Mouse (Mus musculus) cerebellum, postnatal 14 days (tissue): Measurements from ENCODE around the gene Mdh1.

ENCODE experiments used
- DNase-seq, 2 experiments: peaks; one replicate each; pipeline ENCODE4 v3.0.0; 2021; ENCODE audit warnings: mixed read lengths in 2 of 2

Gene Mdh1

DNA sequence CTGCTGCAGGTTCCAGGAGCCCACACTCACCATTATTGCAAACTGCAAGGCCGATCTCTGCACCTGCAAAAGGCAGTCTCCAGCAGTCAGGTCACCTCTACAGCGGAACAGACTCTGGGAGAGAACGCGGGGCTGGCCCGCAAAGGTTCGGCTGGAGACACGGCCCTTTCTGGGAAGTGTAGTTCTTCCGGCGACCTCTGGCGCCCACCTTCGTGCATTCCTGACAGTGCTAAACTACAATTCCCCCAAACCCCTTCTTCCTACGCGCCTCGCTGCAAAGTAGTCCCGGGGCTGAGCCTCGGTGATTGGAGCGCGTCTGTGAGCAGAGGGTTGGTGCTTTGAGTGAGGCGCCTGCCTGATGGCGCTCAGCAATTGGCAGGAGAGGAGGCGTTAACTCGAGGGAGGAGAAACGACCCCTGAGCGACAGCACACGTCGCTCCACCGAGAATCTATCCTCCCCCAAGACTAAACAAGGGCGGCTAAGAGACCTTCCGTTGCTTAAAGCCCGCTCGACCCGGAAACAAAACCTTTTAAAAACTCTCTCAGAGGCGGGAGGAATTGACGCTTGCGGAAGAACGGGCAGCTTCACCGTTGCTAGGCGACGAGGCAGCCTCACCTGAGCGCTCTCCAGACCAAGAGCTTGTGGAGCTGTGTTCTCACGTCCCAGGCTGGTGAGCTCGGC, at the start of gene Mdh1, which contains the start of gene Wdpcp:
TSS of gene Mdh1 (minus strand) at position 668 of the 682 bp plus-strand sequence.
TSS of gene Wdpcp (plus strand) at position 536 of the 682 bp plus-strand sequence.
- DNase-seq: peak; percentile 93 to 95

DNA sequence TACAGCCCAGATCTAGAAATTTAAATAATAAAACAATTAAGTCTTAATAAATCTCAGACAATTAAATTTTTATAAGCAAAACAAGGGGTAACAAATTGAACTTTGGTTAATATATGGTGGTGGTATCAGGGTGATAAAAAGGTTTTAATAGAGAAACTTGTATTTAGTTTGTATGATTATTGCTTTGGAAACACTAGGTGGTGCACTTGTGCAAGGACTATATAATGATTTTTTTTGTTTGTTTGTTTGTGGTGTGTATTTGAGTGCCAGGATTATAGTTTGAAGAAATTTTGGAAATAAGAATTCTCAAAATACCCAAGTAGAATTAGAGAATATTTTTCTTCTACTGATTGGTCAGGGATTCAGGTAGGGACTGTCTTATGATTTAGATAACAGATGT, 43.7 kb upstream of the Mdh1 start:
- no peak for DNase-seq

DNA sequence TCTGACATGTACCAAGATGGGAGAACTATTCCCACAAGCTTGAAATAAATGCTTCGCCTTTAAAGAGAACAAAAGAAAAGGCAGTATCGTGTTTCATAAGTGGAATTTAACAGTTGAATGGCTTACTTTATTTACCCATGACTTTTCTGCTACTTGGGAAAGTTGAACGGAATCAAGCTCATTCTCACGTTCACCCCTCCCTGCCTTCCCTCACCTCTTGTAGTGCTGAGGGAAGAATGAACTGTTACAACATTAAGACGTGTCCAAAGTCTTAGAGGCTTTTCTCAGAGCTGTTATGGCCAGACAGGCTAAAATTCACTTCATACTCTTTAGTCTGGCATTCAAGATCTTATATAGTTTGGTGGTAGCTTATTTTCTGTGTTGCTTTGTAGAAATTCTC, 30.3 kb upstream of the Mdh1 start:
- no peak for DNase-seq

DNA sequence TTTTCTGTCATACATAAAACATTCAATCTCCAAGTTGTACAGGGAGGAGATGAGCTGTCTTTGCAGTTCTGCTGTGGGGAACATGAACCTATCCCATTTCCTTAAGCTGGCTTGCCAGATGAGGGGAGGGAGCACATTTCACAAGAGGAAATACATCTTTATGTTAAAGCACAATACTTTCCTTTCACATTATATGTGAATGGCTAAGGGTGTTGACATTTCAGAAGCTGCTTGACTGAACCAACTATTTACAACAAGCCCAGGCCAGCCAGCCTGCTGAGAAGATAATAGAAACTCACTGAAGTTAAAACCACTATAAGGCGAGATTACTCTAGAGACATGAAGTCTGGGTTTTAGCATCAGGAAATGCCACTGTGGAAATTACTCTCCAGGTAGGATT, 11.1 kb upstream of the Mdh1 start:
- no peak for DNase-seq

DNA sequence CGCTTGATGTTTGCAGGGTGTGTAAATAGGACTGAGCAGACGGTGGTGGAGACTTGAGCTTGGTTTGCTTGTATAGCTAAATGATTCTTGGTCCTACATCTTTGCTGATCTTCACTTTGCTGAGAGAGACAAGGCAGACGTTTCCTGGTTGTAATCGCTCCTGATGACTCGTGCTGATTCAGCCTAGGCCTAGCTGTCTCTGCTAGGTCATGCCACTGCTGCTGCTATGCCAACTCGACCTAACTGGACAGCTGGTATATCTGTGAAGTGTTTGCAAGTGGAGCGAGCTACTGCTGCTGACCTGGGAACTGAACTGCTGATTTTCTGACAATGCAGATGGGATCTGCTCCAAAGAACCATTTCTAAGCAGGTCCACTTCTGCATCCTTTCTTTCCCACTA, 9.3 kb upstream of the Mdh1 start:
- no peak for DNase-seq

DNA sequence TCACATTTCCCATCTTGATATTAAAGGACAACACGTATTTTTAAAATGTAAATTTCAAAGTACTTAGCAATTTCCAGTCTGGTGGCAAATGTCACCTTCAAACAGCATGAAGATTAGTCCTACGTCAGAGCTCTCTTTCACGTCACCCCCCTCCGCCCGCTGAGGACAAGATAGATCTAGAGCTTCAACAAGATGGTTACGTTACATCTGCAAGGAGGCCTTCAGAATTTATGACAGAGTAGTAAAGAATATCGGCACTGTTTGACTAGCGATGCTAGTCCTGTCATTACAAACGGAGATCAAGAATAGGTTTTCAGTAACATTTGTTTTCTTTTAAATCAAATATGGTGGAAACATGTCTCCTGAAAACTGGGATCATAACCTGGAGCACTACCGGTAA, 1.2 kb downstream of the Mdh1 start:
- peak; percentile 60 to 63 for DNase-seq

DNA sequence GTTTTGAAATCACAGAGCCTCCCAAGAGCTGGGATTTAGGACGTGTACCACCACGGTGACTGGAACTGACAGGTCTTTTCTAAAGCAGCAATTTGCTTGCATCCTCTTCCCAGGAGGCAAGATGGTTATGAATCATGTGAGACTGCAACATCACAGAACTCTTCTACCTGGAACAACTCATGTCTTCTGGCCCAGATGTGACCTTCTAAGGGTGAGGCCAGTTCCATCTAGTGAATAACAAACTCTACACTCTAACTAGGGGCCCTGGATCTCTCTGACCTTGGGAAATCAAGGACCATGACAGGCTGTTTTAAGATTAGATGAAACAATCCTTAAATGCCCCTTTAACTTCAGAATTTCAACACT, 2.1 kb downstream of the Mdh1 start:
- DNase-seq: peak in 1 of 2 experiments; percentile 22

DNA sequence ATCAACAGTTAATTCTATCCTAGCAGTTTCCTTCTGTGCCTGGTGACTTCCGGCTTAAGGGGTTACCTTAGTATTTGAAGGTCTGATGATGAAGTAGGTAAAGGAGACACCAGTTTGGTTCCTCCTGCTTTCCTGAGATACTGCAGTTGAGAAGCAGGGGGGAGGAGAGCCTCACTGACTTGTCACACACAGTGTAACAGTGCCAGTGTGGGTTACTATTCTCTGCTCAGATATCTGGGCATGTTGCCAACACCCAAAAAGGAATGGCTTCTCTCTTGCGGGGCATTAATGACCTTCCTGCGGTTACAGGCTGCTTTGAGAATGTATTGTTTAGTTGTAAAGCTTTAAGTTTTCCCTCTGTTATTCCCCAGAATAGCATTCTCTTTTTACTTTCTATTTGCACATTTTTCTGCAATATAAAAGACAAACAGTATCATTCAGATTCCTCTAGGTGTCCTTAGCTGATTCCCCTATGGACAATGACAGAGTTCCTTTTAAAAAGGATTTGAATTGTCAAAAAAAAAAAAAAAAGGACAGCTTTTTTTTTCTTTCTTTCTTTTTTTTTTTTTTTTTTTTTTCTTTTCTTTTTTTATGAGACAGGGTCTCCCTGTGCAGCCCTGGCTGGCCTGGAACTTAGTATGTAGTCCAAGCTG, 2.6 kb downstream of the Mdh1 start:
- DNase-seq: peak; percentile 68 to 76

DNA sequence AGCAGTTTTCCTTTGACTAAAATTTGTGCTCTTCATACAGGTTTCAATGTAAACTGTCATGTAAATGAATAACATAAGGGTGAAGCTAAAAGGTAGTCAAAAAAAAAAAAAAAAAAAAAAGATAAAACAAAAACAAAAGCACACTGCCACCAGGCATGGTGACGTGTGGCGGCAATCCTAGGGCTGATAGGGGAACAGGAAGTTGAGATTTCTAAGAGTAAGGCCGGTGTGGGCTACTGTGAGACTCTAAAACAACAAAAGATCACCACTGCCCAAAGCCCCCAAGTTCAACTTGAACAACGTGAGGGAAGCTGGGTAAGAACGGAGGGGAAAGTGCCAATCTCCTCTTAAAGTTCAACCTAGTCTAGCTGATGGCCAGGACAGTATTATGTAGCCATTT, 3.2 kb downstream of the Mdh1 start:
- DNase-seq: peak in 1 of 2 experiments; percentile 12

DNA sequence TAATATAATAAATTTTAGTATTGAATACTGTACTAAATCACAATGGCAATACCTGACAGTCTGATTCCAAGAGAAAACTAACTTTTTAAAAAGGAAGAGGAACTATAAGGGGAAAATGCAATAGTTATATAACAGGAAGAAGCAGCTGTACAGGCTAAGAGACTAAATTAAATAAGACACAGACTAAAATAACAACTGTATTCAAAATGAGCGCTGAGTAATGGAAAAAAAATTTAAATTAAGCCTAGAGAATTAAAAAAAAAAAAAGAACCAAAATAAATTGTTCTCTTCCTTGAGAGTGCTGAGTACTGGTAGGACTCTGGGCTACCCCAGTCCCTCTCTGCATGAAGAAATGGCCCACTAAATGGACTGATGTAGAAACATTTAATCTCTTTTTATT, 4.4 kb downstream of the Mdh1 start:
- no peak for DNase-seq

DNA sequence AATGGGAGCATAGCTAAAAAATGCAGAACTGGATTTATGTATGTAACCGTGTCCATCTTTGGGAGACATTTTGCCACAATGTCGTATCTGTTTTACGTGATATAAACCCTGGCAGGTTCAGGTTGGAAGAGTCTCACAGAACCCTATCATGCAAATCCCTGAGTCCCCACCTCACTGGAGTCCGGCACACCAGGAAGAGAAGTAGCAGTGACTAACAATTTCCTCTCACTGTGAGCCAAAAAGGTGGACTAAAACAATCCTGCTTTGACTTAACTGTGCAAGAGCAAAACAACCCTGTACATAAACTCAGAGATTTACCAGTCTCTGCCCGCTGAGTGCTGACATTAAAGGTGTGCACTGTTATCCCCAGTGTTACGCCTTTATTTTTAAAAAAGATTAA, 5.2 kb downstream of the Mdh1 start:
- DNase-seq: no peak

DNA sequence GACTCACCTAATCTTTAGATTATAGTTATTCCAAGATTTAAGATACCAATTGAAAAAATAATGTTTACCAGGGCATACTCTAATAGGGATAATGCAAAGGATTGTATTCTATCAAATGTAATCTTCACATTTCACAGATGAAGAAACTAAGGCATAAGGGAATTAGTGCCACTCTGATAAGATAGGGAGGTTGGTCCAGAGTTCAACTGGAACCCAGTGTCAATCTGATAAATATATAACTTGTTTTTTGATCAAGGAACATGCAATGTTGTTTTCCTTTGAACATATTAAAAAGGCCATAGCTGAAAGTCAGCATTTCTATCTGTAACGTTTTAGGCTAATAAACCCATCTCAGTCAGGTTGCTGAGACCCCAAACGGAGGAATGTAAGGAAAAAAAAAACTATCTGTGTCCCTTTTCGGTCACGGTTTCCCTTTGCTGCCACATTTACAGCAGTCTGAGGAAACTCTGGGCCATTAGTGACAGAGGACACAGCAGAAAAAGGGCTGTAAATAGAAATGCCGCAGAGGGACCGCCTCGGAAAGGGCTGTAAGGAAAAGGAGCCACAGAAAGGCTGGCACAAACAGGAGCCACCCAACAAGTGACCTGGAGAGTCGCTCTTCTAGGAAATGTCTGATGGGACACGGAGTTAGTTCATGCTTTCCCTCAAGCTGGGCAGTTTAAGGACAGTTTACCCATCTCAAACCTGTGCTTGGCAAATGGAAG, 7.3 kb downstream of the Mdh1 start:
- no peak for DNase-seq

DNA sequence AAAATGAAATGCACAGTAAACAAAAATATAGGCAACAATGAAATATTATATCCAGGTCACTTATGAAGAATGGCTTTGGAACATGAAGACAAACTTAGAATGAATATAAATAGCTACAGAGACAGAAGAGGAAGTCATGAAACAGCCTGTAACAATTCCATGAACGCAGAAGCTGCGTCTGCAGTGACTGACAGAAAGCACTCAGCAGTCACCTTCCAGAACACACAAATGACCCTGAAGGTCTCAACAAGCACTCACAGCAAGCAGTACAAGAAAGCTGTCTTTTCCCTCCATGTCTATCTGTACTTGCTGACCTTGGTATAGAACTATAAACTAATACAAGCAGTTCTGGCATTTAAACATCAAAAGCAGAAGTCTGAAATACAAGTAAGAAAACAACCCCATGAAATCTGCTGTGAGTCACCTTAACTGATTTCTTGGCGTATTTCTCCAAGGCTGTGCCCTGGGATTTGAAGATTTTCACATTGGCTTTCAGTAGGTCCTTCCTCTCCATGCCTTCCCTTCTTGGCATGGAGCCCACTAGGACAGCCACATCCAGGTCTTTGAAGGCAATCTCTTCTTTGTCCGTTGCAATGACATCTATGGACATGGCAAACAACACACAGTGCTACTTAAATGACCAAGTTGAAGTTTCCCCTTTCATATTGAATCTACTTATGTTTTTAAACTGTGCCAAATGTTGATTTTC, 8.4 kb downstream of the Mdh1 start:
- peak; percentile 53 for DNase-seq

DNA sequence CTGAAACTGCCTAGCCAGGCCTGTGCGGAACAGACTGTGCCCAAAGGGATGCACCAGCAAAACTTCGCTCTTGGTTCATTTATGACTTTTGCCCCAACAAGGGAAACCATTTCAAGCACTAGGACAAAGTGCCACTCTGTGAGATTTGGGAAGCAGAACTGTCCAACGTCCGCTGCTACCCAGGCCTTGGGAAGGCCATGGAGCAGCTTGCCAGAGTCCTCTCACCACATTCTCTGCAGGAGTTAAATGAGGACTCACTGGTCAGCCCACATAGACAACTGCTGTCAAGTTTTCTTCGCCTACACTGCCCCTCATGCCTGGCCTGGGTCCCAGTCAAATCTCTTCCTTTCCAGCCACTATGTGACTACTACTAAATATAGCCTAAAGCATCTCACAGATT, 10.8 kb downstream of the Mdh1 start:
- DNase-seq: peak; percentile 11 to 49

DNA sequence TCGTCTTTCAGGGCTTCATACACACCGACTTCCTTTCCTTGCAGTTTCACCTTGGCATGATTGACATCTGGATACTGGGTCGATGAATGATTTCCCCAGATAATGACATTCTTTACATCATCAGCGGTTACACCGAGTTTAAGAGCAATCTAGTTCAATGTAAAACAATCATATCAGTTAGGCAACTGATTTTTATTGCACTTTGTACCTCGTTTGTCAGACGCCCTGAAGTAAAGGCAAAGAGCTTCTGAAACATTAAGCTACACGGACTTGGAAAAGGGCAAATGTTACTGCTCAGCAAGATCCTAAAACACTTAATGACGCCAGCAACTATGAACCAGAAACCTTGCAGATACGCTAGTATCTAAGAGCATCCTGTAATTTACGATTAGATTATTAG, 12.4 kb downstream of the Mdh1 start:
- DNase-seq: no peak

DNA sequence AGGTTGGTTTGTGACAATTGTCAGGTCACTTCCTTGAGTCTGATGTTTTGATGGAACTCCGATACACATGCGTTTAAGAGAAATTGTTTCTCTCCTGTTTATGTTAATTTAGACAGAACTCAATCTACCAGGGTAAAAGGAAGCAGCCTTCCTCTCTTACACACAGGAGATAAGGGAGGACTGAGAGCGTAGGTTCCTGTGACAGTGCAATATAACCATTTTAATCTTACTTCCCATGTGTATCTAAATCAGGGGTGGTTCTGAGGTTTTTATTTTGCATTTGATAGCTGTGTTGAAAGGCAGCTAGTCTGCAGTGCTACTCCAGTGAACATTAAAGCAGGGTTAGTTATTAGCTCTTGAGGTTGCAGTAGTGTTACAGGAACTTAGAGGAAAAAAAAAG, 20.1 kb downstream of the Mdh1 start:
- no peak for DNase-seq

DNA sequence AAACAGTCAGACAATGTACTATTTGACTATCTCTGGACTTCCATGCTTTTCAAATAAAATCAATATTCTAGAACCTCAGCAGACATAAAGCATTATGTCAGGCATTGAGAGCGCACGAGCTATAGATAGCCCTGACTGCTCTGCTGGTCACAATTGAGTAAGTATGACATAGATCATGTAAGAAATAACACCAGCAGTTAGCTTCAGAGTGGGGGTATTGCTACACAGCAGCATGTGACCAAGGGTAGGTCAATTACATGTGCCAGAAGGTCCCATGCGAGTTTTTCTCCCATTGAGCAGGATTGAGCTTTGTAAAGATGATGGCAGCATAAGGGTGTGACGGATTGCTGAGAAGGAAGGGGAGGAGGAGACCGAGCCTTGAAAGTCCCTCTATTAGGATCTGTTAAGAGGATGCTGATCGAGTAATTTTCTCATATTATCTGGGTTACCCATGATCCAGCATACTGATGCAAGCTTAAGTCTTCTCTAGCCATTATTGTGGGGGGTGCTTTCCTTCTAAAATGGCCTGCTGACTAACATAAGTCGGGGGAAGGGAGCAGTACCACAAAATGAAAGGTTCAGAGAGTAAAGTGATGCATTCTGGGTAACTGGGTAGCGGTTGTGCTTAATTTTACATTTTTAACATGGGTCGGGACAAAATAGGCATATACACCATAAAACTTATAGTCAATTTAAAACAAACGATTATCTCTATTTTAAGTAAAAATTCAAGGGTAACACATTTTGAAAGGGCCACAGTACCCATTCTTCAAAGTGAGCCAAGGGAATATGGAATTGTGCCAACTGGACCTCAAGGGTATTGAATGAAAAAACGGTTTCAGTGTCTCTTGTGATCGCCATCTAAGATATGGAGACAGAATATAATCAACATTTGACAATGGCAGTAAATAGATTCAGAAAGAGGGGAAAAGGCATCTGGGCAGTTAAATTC, 21.7 kb downstream of the Mdh1 start:
- no peak for DNase-seq

DNA sequence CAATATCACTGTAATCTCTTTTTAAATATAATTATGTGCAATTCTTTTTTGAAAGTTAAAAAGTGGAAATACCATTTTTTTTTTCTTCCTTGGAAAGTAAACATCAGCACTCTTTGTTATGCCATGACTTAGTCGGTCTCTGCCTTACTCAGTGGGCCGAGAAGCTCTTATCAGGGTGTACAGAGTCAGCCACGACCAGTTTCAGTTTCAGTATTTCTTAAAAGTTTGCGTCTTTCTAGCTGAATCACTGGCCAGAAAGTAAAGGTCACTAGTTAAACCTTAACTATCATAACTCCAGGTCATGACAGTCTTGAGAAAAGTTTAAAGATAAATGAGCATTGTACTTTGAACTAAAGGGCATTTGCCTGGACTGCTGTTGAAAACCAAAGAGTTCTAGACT, 22.4 kb downstream of the Mdh1 start:
- DNase-seq: no peak

DNA sequence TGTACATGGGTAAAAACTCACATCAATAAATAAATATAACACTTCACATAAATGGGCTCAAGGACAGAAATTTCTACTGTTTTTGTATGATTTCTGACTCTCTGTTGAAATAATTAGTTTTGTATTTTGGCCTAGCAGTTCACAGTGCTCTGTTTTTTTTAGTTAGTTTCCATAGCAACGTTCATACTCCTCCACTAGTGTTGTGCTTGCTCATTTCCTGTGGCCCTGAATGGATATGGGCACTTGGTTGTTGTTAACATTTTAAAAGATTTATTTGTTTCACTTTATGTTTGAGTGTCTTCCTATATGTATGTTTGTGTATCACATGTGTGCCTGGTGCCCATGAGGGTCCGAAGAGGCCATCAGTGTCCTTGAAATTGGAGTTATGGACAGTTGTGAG, 23.1 kb downstream of the Mdh1 start:
- DNase-seq: no peak

DNA sequence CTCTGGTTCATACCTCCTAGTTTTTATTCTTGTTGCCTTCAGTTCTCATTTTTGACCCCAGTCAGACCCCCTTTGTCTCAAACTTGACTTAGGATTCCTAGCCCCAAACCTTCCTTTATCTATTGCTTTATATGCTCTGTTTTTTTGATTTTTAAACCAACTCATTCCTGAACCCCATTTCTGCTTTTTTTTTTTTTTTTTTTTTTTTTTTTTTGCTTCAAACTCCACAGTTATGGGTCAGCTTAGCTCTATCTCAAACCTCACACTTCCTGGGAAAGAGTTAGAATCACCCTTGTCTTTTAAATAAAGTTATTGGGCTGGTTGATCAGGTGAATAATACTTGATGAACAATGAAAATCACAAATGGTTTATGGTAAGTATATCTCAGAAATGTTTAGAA, 24.6 kb downstream of the Mdh1 start:
- no peak for DNase-seq

DNA sequence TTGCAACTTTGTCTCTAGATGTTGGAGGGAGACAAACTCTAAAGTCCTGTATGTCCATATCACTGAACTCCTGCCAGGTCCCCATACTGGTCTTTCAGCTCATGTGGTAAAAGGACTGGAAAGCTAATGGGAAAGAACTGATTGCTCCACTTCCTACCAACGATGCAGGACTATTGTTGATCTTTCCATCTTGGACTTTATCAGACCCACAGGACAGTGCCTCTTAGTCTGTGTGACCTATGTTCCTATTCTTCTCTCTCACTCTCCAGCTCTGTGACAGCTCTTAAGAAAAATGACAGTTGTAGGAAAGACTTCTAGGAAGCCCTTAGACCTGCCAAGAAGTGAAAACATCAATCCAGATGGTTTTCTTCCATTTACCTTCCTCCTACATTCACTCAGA, 25.5 kb downstream of the Mdh1 start:
- DNase-seq: no peak

DNA sequence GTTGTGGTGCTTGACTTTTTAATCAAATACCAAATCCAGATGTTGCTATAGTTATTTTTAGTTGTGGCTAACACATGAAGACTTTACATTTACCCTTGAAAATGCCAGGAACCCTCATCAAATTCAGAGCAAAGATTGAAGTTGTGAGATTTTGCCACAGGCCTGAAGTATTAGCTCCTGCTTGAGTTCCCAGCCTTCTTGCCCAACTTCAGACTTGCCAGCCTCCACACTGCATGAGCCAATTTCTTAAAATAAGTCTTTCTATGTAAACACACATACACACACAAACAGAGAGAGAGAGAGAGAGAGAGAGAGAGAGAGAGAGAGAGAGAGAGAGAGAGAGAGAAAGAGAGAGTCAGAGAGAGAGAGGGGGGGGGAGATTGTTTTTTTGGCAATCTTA, 26.2 kb downstream of the Mdh1 start:
- no peak for DNase-seq
